8 mouse cellular contexts compared by ENCODE assay signal in the genomic region with DNA sequence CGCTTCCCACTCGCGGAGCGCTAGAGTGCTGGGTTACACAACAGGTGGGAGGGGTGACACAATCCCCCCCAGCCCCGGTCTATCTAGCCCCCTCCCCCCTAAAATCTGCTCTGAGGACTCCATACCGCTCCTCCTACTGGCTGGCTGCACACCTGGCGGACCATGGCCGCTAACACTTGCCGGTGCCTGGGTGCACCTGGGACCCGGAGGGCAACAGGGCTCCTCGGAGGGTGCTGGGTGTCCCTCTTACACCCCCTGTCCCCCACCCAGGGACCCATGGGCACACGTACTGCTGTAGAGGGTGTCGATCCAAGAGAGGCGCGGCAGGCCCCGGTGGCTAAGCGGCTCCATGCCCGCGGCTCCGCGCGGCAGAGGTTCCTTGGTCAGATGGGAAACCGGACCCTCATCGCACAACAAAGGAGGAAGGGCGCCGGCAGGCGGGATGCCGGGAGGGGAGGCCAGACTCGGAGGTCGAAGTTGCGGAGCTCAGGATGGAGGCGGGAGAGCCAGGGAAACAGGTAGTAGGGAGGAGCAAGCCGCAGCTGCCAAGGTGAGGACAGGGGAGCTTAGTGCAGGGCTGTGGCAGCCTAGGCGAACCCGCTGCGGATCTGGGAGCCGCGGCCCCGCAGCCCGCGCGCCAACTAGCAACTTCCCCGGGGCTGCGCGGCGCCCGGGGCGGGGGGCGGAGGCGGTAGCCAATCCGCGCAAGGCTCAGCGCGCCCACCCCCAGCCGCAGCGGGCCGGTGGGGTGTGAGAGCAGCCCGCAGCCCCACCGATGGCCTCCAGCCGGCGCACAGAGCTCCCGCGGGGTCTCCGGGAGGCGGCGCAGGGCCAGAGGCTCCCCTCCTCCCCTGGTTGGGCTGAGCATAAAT. TPM values are rescaled to one million over a fixed set of nuclear protein-coding genes. Genes with fewer than 3 reads are reported as not detected.
DNase-seq lines count a peak whose midpoint lies in the region; ATAC-seq and TF ChIP-seq lines count a peak whose summit lies in the region.

No protein-coding gene starts in this region.

- peaks cover 31% of the 10 kb centered on the region for H3K4me1 ChIP-seq in heart, embryonic 12.5 days (replicated peaks)
- peaks cover 28% of the 10 kb centered on the region for H3K4me1 ChIP-seq in forebrain, embryonic 13.5 days
- H3K4me1 ChIP-seq in intestine, embryonic 16.5 days (ENCODE audit: control insufficient read depth, insufficient read depth, low read length): peaks cover 10% of the 10 kb centered on the region
- H3K4me1 ChIP-seq in liver, adult 2 months (ENCODE audit: control insufficient read depth, insufficient read depth, low read length): no peaks in the 10 kb centered on the region

- WGBS in heart, embryonic 12.5 days: under 1% methylated on average over 66 of the region's 66 CpGs
- under 1% methylated on average over 64 of the region's 66 CpGs for WGBS in forebrain, embryonic 13.5 days
- WGBS in intestine, embryonic 16.5 days: 2% methylated on average over 66 of the region's 66 CpGs
- 6% methylated on average over 56 of the region's 66 CpGs for WGBS in liver, adult 2 months

- H3K9ac ChIP-seq in heart, embryonic 12.5 days: peak overlapping the region; percentile 70
- peak overlapping the region; percentile 69 for H3K9ac ChIP-seq in forebrain, embryonic 13.5 days
- H3K9ac ChIP-seq in intestine, embryonic 16.5 days (ENCODE audit: low read depth, low read length): peak overlapping the region; percentile 74
- peak overlapping the region; percentile 12; the same call in 1 of the 2 replicates for H3K9ac ChIP-seq in liver, adult 2 months (ENCODE audit: low read depth, low read length)

- H3K36me3 ChIP-seq in heart, embryonic 12.5 days: no peaks in the 10 kb centered on the region
- no peaks in the 10 kb centered on the region for H3K36me3 ChIP-seq in forebrain, embryonic 13.5 days (ENCODE audit: poor library complexity, severe bottlenecking)
- H3K36me3 ChIP-seq in intestine, embryonic 16.5 days (ENCODE audit: control insufficient read depth, insufficient read depth, low read length): no peaks in the 10 kb centered on the region
- H3K36me3 ChIP-seq in liver, adult 2 months (ENCODE audit: control insufficient read depth, insufficient read depth, low read length): no peaks in the 10 kb centered on the region

- no peak for TF ChIP-seq POLR2A in liver, adult 2 months (IDR thresholded peaks at IDR 0.05; ENCODE audit: extremely low read depth, insufficient read depth, low read length)

- no peaks in the 10 kb centered on the region for H3K9me3 ChIP-seq in heart, embryonic 12.5 days (replicated peaks)
- no peaks in the 10 kb centered on the region for H3K9me3 ChIP-seq in forebrain, embryonic 13.5 days (replicated peaks)
- no peaks in the 10 kb centered on the region for H3K9me3 ChIP-seq in intestine, embryonic 16.5 days (ENCODE audit: control insufficient read depth, low read length)

- no peaks in the 10 kb centered on the region for H3K79me2 ChIP-seq in liver, adult 2 months (ENCODE audit: control insufficient read depth, insufficient read depth, low read length)

- no peak overlapping the region for H3K27ac ChIP-seq in heart, embryonic 12.5 days (ENCODE audit: poor library complexity, severe bottlenecking)
- H3K27ac ChIP-seq in forebrain, embryonic 13.5 days: no peak overlapping the region
- no peak overlapping the region for H3K27ac ChIP-seq in intestine, embryonic 16.5 days (ENCODE audit: low read length)
- H3K27ac ChIP-seq in liver, adult 2 months (replicated peaks; ENCODE audit: insufficient read depth, low read depth, low read length): no peak overlapping the region

- peak; percentile 68 for ATAC-seq in heart, embryonic 12.5 days (ENCODE audit: insufficient number of reproducible peaks, low FRiP score)
- peak; percentile 86 for ATAC-seq in forebrain, embryonic 13.5 days
- peak; percentile 75 for ATAC-seq in intestine, embryonic 16.5 days

- no peak for DNase-seq in heart, adult 8-10 months (ENCODE audit: low spot score)
- peak; percentile 41 for DNase-seq in adrenal gland, postnatal 10 days
- DNase-seq in liver, adult 2 months (ENCODE audit: extremely low read depth, low read depth, low spot score): no peak
- peak; percentile 69 for DNase-seq in retina, embryonic 14.5 days (ENCODE audit: low spot score)
- no peak for DNase-seq in MN1 (ENCODE audit: low spot score)

- peak overlapping the region; percentile 62 for H3K4me3 ChIP-seq in heart, embryonic 12.5 days
- H3K4me3 ChIP-seq in forebrain, embryonic 13.5 days: peak overlapping the region; percentile 65
- peak overlapping the region; percentile 64 for H3K4me3 ChIP-seq in intestine, embryonic 16.5 days (ENCODE audit: low read length)
- peak overlapping the region; percentile 27; the same call in 1 of the 2 replicates for H3K4me3 ChIP-seq in liver, adult 2 months (ENCODE audit: insufficient read depth, low read depth, low read length)

- H3K4me2 ChIP-seq in heart, embryonic 12.5 days: peak overlapping the region; percentile 99
- peak overlapping the region; percentile 98 for H3K4me2 ChIP-seq in forebrain, embryonic 13.5 days
- peak overlapping the region; percentile 98 for H3K4me2 ChIP-seq in intestine, embryonic 16.5 days (ENCODE audit: low read depth, low read length)

- H3K27me3 ChIP-seq in heart, embryonic 12.5 days (replicated peaks): peaks cover 41% of the 10 kb centered on the region
- H3K27me3 ChIP-seq in forebrain, embryonic 13.5 days: peaks cover 27% of the 10 kb centered on the region
- H3K27me3 ChIP-seq in intestine, embryonic 16.5 days (replicated peaks; ENCODE audit: control insufficient read depth, insufficient read depth, low read length): no peaks in the 10 kb centered on the region; the same call in 1 of the 2 replicates
- peaks cover 11% of the 10 kb centered on the region for H3K27me3 ChIP-seq in liver, adult 2 months (ENCODE audit: control insufficient read depth, insufficient read depth, low read length)

- no peak for TF ChIP-seq CTCF in liver, adult 2 months (IDR thresholded peaks at IDR 0.05; ENCODE audit: low read depth, low read length)

RNA-seq across cellular contexts. Expression of a gene that starts 51.1 kb away (rescaled TPM):
- 29.9 and 34.2 TPM in 2 replicates for polyA plus RNA-seq in heart, embryonic 12.5 days (2016; fragmentation: Nextera tagmentation; extraction: Ambion mirVana)
- 10 to 100 TPM; 21.9 to 28.6 (median 25.0) TPM for total RNA-seq in heart, adult 8-10 months (2022)
- 10 to 100 TPM; 35.4 to 44.2 TPM for total RNA-seq in adrenal gland, postnatal 10 days (2021)
- polyA plus RNA-seq in forebrain, embryonic 13.5 days (2015; fragmentation: Nextera tagmentation; extraction: Ambion mirVana): 70.2 and 75.8 TPM in 2 replicates
- polyA plus RNA-seq in intestine, embryonic 16.5 days (2015; fragmentation: Nextera tagmentation; extraction: Ambion mirVana): 29.5 and 35.1 TPM in 2 replicates
- total RNA-seq in liver, adult 2 months (2014; rRNA removed): 3.7 and 3.9 TPM in 2 replicates
- 2.2 and 3.3 TPM in 2 replicates for polyA plus RNA-seq in liver, adult 2 months (2012; rRNA removed)

Comparison
In these comparisons a context has a peak if more than half of its experiments do, and no peak if none do; other contexts are left out.
1. H3K9ac ChIP-seq: peak in every context shown above with its lines; median percentile 74 in intestine, embryonic 16.5 days; 70 in heart, embryonic 12.5 days; 69 in forebrain, embryonic 13.5 days; 12 in liver, adult 2 months.
2. DNase-seq: peak in adrenal gland, postnatal 10 days (single experiment) and retina, embryonic 14.5 days (single experiment); none in heart, adult 8-10 months (single experiment), liver, adult 2 months (single experiment) and MN1 (single experiment).
3. Peak in every context shown above with its lines, with median percentiles within 50 percentile points of each other: ATAC-seq, H3K4me2 ChIP-seq and H3K4me3 ChIP-seq.